Mouse (Mus musculus): ENCODE measurements around the gene 2010111I01Rik. TPM values are rescaled to one million over a fixed set of nuclear protein-coding genes. Genes with fewer than 3 reads are reported as not detected.
A peak's percentile ranks its signal among the peaks of the same experiment; 100 is the strongest.

The 2010111I01Rik gene
- polyA plus RNA-seq, 1 experiment from 2014 or later = 30.9 TPM

- Histone ChIP-seq H3K4me3 (no peak overlapping the region), H3K4me2 (replicated peaks) (no peak overlapping the region), H3K9me3 (no peaks in the 10 kb centered on the region), H3K27ac (replicated peaks) (peak overlapping the region; percentile 80), H3K36me3 (no peaks in the 10 kb centered on the region), H3K4me1 (peaks cover 22% of the 10 kb centered on the region), H3K27me3 (no peaks in the 10 kb centered on the region), H3K9ac (replicated peaks) (no peak overlapping the region)
- 72% methylated on average over 10 of the region's 10 CpGs for WGBS
- peak; percentile 30; the same call in 1 of the 2 replicates for ATAC-seq (replicated peaks)
Measured at GRCm38 (mm10) chr13:63156264-63156663, 191.6 kb downstream of the 2010111I01Rik start.

DNA sequence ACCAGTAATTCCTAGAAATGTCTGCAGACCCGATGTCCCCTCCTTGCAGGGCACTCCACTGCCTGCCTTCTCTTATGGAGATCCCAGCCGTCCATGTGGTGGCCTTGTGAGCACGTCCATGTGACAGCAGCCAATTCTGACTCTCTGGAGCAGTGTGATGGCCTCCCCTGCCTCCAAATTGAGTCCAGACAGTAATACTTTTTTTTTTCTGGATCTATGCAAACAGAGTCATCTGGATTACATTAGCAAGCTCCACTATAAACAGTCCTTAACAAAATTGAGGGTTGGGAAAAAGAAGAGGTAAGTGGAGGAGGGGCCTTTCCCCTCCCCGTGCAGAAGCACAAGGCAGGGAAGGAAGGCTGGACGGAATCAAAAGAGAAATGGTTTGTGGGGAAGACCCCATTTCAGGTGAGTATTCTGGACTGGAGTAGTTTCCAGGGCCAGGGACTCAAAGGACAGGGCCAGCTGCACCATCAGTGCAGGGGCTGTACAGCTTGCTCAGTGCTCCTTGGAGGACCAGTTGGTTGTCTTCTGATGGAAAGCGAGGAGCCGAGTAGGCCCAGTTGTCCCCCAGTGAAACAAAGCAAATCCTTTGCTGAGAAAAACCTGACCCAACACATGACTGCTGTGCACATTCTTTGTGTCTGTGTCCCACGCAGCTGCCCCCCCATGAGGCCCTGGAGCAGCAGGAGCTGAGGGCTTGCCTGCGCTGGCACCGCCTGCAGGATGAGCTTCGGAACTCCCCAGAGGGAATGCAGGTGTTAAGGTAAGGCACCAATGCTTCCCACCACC, 205.8 kb downstream of the 2010111I01Rik start:
- Histone ChIP-seq H3K27ac (replicated peaks) (no peak overlapping the region), H3K9ac (replicated peaks) (no peak overlapping the region), H3K9me3 (no peaks in the 10 kb centered on the region), H3K36me3 (no peaks in the 10 kb centered on the region), H3K4me2 (replicated peaks) (no peak overlapping the region), H3K4me3 (no peak overlapping the region), H3K27me3 (no peaks in the 10 kb centered on the region), H3K4me1 (peaks cover 7% of the 10 kb centered on the region; the same call in 1 of the 2 replicates)
- 71% methylated on average over 11 of the region's 11 CpGs for WGBS
- ATAC-seq (replicated peaks) = no peak

GRCm38 (mm10) chr13:63171347-63172096, 206.8 kb downstream of the 2010111I01Rik start:
- Histone ChIP-seq H3K9me3 (no peaks in the 10 kb centered on the region), H3K27ac (replicated peaks) (no peak overlapping the region), H3K4me1 (peaks cover 7% of the 10 kb centered on the region; the same call in 1 of the 2 replicates), H3K36me3 (no peaks in the 10 kb centered on the region), H3K4me3 (no peak overlapping the region), H3K9ac (replicated peaks) (no peak overlapping the region), H3K27me3 (no peaks in the 10 kb centered on the region), H3K4me2 (replicated peaks) (no peak overlapping the region)
- no peak for ATAC-seq (replicated peaks)
- WGBS = 27% methylated on average over 13 of the region's 13 CpGs

DNA sequence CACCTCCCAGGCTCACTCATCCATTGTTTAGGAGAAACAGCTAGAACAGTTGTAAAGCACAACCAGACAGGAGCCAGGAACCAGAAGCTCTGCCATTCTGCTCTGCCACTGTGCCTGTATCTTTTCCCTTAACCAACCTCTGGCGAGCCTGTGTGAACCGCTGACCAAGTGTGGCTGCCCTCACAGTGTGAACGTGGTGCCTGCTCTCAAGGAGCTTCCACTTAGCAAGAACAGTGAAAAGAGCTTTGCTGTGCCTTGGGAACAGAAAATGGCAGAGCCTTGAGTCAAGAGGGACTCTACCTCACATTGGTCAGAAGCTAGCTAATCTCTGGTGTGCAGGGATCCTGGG, 207.4 kb downstream of the 2010111I01Rik start:
- 77% methylated on average over 3 of the region's 3 CpGs for WGBS
- H3K9me3 ChIP-seq = no peaks in the 10 kb centered on the region
- no peak overlapping the region for H3K27ac ChIP-seq (replicated peaks)

DNA sequence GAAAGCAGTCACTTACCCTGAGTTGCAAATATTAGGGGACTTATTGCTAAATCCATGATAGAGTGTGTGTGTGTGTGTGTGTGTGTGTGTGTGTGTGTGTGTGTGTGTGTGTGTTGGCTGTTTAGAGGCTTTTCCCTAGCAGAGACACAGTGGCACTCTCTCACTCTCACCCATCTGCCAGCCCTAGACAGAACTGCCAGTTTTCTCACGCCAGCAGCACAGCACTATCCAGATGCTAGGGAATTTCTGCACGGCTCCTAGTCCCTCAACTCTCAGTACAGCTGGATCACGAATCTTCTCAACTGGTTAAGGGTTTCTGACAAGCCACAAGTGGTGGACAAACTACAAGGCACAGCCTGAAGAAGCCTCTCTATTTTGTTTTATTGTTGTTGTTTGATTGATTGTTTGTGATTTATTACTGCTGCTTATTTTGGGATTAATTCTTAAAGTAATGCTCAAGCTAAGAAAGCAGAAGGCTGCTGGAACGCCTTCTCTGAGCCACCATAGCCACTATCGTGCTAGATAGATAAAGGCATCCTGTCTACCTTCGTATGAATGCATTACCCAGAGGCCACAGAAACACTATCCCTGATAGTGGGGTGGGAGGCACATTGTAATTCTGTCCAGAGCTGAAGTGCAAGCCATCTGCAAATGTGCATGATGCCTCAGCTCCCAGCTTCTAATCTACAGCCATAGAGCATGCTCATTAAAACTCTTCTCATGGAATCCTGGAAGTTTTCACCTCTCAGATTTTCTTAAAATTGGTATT, 209.7 kb downstream of the 2010111I01Rik start:
- no peak overlapping the region for H3K4me3 ChIP-seq
- peaks cover 7% of the 10 kb centered on the region; the same call in 1 of the 2 replicates for H3K4me1 ChIP-seq
- H3K9ac ChIP-seq (replicated peaks) = no peak overlapping the region
- 74% methylated on average over 6 of the region's 6 CpGs for WGBS
- H3K27me3 ChIP-seq = no peaks in the 10 kb centered on the region
- H3K36me3 ChIP-seq = no peaks in the 10 kb centered on the region
- H3K9me3 ChIP-seq = no peaks in the 10 kb centered on the region
- no peak overlapping the region for H3K4me2 ChIP-seq (replicated peaks)
- no peak overlapping the region for H3K27ac ChIP-seq (replicated peaks)
- ATAC-seq (replicated peaks) = 0 out of 2 replicates have a peak, but pooled peaks have one; percentile 38

More for the DNA sequence above, 207.4 kb downstream of the 2010111I01Rik start:
- no peak overlapping the region for H3K4me2 ChIP-seq (replicated peaks)
- H3K36me3 ChIP-seq = no peaks in the 10 kb centered on the region
- no peaks in the 10 kb centered on the region for H3K27me3 ChIP-seq
- H3K4me3 ChIP-seq = no peak overlapping the region
- no peak for ATAC-seq (replicated peaks)
- no peak overlapping the region for H3K9ac ChIP-seq (replicated peaks)
- peaks cover 7% of the 10 kb centered on the region; the same call in 1 of the 2 replicates for H3K4me1 ChIP-seq

- no peak overlapping the region for H3K27ac ChIP-seq (replicated peaks)
- no peaks in the 10 kb centered on the region for H3K9me3 ChIP-seq
- no peak overlapping the region for H3K4me2 ChIP-seq (replicated peaks)
- no peaks in the 10 kb centered on the region for H3K36me3 ChIP-seq
- H3K4me3 ChIP-seq = no peak overlapping the region
- peaks cover 7% of the 10 kb centered on the region; the same call in 1 of the 2 replicates for H3K4me1 ChIP-seq
- no peaks in the 10 kb centered on the region for H3K27me3 ChIP-seq
- 70% methylated on average over 4 of the region's 4 CpGs for WGBS
- ATAC-seq (replicated peaks) = no peak
- no peak overlapping the region for H3K9ac ChIP-seq (replicated peaks)
Measured at GRCm38 (mm10) chr13:63176131-63176530, 211.4 kb downstream of the 2010111I01Rik start.

DNA sequence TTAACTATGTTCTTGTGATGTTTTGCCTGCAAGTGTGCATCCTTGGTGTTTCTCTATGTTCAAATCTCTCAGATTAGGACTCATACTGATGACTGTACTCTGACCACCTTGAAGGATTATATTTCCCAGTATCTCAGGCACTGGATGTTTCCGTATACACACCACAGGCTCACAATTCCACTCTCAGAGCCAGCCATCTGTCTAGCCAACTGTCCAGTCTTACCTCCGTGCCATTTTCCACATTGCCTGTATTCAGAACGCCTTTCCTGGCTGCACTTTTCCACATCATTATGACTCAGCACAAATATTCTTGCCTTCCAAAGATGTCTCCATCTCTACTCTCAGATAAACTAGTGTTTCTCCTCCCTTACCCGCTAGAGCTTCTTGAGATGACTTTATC, 212.5 kb downstream of the 2010111I01Rik start:
- no peak for ATAC-seq (replicated peaks)
- Histone ChIP-seq H3K36me3 (no peaks in the 10 kb centered on the region), H3K4me2 (replicated peaks) (no peak overlapping the region), H3K4me3 (no peak overlapping the region), H3K4me1 (no peaks in the 10 kb centered on the region), H3K9ac (replicated peaks) (no peak overlapping the region), H3K27ac (replicated peaks) (no peak overlapping the region), H3K9me3 (no peaks in the 10 kb centered on the region), H3K27me3 (no peaks in the 10 kb centered on the region)
- 83% methylated on average over 4 of the region's 4 CpGs for WGBS

DNA sequence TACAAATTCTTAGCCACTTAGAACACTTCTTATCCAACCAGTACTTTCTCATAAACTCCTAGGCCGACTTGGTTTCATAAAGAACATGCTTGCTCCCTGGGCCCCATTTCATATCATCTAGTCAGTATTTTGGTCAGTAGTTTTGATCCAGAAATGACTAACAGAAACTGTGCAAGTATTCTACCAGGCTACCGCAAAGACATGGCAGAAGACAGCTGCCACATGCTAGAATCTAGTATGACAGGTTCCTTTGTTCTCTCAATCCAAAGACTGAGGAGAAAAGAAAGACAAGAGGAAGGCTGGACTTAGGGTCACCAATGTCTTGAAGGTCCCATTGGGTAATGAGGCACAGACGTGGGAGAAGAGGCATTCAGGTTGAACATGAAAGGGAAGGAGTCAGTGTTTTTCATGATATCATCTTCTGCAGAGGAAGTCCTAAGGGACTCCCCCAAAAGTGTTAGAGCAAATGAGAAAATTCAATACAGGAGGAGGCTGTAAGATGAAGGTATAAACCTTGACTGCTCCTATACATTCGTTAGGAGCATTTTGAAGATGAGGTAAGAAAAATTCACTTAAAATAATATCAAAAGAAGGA, 216.0 kb downstream of the 2010111I01Rik start:
- H3K36me3 ChIP-seq = no peaks in the 10 kb centered on the region
- H3K9me3 ChIP-seq = no peaks in the 10 kb centered on the region
- no peak overlapping the region for H3K4me2 ChIP-seq (replicated peaks)
- no peak overlapping the region for H3K4me3 ChIP-seq
- H3K9ac ChIP-seq (replicated peaks) = no peak overlapping the region
- no peaks in the 10 kb centered on the region for H3K27me3 ChIP-seq
- no peak for ATAC-seq (replicated peaks)
- H3K4me1 ChIP-seq = no peaks in the 10 kb centered on the region
- no peak overlapping the region for H3K27ac ChIP-seq (replicated peaks)
- WGBS = 87% methylated on average over 4 of the region's 4 CpGs

DNA sequence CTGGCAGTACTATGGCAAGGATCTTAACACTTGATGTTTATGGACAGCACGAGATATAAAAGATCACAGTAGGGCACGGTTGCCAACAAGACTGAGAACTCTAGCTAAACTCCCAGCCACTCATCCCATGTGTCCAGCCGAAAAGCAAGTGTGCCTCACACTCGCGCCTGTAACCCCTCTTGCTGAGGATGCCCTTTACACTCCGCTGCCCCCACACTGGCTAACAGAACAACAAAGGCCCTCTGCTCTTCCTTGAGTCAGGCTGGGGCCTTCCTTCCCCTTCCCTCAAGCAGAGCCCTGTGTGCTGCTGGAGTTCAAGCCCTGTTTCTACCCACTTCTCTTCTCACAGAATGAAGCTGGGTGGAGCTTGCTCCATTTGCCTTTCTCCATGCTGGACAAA, 220.3 kb downstream of the 2010111I01Rik start:
- Histone ChIP-seq H3K4me3 (no peak overlapping the region), H3K4me1 (peaks cover 14% of the 10 kb centered on the region), H3K27ac (replicated peaks) (no peak overlapping the region)

GRCm38 (mm10) chr13:63186217-63186616, 221.5 kb downstream of the 2010111I01Rik start:
- peak; percentile 35; the same call in 1 of the 2 replicates for ATAC-seq (replicated peaks)
- no peak overlapping the region for H3K27ac ChIP-seq (replicated peaks)

More for the DNA sequence above, 220.3 kb downstream of the 2010111I01Rik start:
- Histone ChIP-seq H3K9ac (replicated peaks) (no peak overlapping the region), H3K4me2 (replicated peaks) (no peak overlapping the region), H3K36me3 (no peaks in the 10 kb centered on the region), H3K9me3 (no peaks in the 10 kb centered on the region), H3K27me3 (no peaks in the 10 kb centered on the region)
- no peak for ATAC-seq (replicated peaks)
- WGBS = 59% methylated on average over 6 of the region's 6 CpGs

DNA sequence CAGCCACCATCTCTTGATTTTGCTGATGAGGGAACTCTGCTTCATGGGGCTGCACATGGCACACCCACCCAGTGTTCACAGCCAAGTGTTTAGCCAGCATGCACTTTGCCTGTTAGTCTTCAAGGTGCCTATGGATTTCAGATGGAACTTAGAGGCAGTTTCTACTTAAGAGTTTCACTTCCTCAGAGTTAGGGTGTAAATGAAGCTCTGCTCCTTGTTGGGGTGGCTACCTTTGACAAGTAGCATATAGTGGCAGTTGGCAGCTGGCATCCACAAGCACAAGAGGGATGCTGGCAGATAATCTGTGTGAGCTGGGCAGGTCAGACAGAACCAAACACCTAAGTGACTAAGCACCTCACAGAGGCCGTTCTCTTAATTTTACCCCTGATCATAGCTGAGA, 221.9 kb downstream of the 2010111I01Rik start:
- Histone ChIP-seq H3K27me3 (no peaks in the 10 kb centered on the region), H3K27ac (replicated peaks) (no peak overlapping the region), H3K9me3 (no peaks in the 10 kb centered on the region), H3K36me3 (no peaks in the 10 kb centered on the region), H3K4me2 (replicated peaks) (no peak overlapping the region), H3K4me1 (peaks cover 14% of the 10 kb centered on the region), H3K9ac (replicated peaks) (no peak overlapping the region), H3K4me3 (no peak overlapping the region)
- no peak for ATAC-seq (replicated peaks)
- WGBS = 97% methylated on average over 1 of the region's 1 CpGs

More at GRCm38 (mm10) chr13:63186217-63186616, 221.5 kb downstream of the 2010111I01Rik start:
- H3K4me2 ChIP-seq (replicated peaks) = no peak overlapping the region
- no peaks in the 10 kb centered on the region for H3K9me3 ChIP-seq
- H3K27me3 ChIP-seq = no peaks in the 10 kb centered on the region
- WGBS = 34% methylated on average over 4 of the region's 4 CpGs
- no peaks in the 10 kb centered on the region for H3K36me3 ChIP-seq
- H3K4me3 ChIP-seq = no peak overlapping the region
- peaks cover 14% of the 10 kb centered on the region for H3K4me1 ChIP-seq
- no peak overlapping the region for H3K9ac ChIP-seq (replicated peaks)
